Mouse (Mus musculus) gastrocnemius, postnatal 25 days (tissue): ENCODE results near the gene Olfr920. TPM values are rescaled to one million over a fixed set of nuclear protein-coding genes. Genes with fewer than 3 reads are reported as not detected.

Experiments used
- DNase-seq: peaks from one replicate; pipeline ENCODE4 v3.0.0; 2022
- long read RNA-seq, 2 experiments: library from polyadenylated mRNA; stranded (forward); transcript quantifications; one replicate each; pipeline ENCODE4 v2.0.0; 2021
- total RNA-seq, 2 experiments: library from RNA; stranded (reverse); gene quantifications; 1 replicate in 1 of 2; 2 replicates in 1 of 2; pipeline ENCODE4 v1.2.3; 2021

Olfr920 gene
- under 1 TPM in 1 of 2 experiments, not detected in 1; 0.05 TPM for total RNA-seq
- long read RNA-seq, experiment 1, result 0 reads
- long read RNA-seq, experiment 2, result 0 reads

DNA sequence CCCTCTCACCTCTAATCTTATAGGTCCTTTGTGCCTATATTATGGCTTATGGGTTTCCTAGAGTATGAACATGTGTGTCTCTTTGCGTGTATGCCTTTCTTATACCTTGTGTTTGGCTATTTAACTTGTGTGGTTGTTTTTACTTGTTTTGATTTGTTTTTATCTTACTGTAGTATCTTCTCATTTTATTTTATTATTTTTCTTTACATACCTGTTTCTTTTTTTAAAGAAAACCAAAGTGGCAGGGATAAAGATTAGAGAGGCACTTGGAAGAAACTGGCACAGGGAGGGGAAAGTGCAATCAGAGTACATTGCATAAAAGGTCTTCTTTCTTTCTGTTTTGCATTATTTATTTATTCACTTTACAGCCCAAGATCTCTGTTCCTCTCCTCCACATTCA, at the start of gene Olfr920:
TSS of gene Olfr920 (plus strand) at position 301 of the 400 bp plus-strand sequence.
- DNase-seq, result no peak

DNA sequence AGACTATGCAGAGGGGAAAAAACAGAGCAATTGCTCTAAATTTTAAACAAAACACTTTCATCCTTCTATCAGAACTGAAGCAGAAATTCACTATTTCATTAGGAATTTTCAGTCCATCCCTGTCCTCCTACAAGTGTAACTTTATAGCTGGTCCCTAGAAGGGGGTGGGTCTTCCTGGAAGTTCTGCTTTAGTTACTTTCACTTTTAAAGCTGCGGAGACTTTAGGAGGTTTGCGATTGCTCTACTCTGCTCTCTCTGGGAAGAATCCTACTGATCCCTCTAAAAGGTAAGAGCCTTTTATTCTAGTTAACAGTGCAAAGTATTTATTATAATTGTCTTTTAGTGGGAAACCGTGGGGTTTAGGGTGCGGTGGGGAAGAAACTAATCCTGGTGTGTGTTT, 34.0 kb upstream of the Olfr920 start, which contains the start of gene Vwa5a:
TSS of gene Vwa5a (plus strand) at position 167 of the 400 bp plus-strand sequence.
- no peak for DNase-seq

DNA sequence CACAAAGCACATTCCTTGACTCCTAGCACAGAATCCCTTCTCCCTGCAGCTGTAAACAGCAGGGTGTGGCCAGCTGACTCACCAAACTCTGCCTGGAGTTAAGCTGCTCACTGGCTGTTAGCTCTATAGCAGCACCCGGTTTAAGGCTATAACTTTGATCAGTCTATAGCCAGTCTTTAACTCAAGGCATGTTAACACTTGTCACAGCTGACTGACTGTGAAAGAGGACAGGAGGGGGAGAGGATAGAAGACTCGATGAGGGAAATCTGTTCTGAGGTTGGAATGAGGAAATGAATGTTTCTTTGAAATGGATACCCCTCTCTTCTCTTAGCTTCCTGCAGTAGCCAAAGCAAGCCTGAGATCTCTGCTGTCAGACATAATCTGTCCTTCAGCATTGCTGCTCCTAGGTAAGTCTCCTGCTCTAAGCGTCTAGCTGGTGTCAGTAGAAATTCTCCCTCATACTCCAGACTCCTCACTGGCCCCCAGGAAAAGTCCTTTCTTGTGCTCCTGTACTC, 33.1 kb upstream of the Olfr920 start:
- no peak for DNase-seq

DNA sequence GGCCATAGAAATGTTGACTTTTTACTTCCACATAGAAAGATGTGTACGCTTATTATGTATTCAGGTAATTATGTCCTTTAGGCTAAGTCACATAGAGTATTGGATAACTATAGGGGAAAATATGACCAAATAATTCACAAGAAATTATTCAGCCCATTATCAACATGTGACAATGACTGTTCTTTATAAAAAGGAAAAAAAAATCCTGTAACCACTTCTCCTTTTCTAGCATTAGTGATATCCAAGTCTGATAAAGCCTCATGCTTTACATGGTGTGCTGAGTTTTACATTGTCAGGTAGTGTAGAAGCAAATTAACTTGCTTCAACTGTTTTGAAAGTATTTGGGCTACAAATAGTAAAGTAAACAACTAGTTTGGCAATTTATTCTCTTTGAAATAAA, 28.1 kb upstream of the Olfr920 start:
- no peak for DNase-seq

DNA sequence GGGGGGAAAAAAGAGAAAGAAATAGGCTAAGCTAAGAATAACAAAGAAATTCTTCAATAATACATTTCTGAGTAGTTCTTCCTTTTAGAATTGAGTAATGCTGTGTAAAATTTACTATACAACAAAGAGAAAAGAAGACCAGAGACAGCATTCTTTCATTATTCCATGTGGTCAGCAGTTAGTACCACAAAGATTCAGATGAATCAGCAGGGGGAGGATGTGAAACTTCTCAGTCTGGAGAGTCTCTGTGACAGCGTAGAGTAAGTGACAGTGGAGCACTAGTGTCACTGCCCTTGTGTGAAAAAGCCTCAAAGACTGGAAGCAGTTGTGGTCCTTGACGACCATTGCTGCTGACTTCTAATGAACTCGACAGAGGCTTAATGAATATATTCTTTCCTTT, 23.9 kb upstream of the Olfr920 start:
- DNase-seq, result no peak

DNA sequence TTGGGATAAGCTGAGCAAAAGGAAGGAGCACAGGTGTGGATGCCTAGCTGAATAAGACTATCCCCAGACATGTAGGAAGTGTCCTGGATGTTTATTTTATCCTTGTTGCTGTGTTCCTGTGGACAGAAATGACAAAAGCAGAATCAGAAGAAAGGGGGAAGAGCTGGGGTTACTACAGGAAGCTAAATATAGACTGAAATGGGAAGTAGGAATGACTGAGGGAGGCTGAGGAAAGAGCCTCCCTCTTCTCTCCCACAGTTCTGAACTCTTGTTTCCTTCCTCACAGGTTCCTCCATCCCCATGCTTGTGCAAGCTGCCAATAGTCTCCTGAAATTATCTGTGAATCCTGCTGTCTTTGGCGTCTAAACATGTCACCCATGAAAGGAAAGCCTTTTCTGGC, 10.7 kb upstream of the Olfr920 start:
- DNase-seq, result no peak

DNA sequence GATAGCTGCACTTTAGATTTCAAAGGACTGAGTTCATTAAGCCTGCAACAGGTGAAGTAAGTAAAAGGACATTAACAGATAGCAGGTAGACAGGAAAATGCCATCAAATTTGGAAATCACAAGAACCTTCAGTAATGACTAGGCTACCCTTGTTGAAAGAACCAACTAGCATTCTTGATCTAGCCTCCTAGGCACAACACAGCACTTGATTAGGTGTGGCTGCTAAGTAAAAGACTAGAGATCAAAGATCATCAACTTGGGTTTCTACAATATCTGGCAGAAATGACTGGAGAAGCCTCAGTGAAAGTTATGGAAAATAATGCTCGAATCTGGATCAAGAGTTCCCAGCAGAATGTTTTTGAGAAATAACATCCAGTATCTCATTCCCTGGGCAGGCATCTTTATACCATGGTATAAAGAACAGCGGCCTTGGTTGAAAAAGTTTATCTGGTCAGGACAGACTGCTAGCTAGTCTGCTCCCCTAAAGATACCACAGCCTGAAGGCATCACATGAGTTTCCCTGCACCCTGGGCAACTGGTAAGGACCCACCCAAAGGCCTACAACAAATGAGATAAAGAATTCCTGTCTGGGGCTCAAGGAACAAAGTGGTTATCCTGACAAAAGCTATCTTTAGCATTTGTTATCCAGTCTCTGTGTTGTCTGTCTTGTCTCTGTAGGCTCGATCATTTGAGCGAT, 7.3 kb upstream of the Olfr920 start:
- DNase-seq, result no peak

DNA sequence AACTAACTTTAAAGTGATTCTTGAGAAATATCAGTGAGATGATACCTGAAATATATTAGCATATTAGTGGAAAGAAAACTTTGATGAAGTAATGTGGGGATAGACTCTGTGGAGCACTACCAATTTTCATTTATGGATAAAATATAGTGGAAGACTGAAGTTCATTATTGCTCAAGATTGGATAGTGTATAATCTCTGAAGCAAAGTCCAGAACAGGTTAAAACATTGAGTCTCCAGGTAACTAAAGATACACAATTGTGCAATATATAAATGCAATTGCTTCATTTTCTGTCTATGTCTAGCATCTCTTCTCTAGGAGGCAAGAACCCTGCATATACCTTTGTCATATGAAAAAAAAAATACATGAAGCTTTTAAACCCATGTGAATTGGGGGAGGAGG, 20.7 kb downstream of the Olfr920 start, which contains the start of gene Olfr921:
TSS of gene Olfr921 (plus strand) at position 301 of the 400 bp plus-strand sequence.
- DNase-seq, result no peak

DNA sequence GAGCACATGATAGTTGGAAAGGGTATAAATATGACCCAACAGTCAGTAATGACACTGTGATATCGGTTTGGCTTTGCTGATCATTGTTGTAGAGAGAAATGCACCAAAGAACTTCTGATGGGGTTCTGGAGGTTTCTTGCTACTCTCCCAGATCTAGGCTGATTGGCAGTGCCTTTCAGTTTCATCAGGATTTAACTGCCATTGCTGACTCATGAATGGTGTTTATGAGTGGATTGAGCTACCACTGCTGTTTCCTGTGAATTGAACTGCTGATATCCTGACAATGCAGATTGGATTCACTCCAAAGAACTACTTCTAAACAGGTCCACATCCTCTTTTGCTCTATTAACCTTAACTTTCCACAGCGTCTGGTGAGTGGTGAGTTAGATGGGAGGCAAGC, 40.6 kb downstream of the Olfr920 start:
- no peak for DNase-seq

DNA sequence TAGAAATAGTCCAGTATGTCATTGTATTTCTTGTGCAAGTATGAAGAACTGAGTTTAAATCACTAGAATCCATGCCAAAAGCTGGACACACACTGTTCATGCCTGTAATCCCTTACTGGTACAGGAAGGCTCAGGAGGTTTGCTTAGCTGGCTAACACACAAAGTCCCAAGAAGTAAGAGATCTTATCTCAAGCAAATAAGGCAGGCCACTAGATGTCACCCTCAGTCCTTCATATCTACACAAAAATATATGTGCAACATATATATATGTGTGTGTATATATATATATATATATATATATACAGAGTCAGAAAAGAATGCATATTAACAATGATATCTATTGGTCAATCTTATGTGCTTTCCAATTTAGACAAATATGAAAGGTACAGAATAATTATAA, 53.6 kb downstream of the Olfr920 start:
- DNase-seq, result no peak

Other genes with a start within 250 kb of the Olfr920 start
- gene Olfr911-ps1, start 230.7 kb upstream of the Olfr920 start, total RNA-seq, result not detected
- gene Olfr910, start 214.4 kb upstream of the Olfr920 start, total RNA-seq, result not detected
- gene Olfr912, start 172.1 kb upstream of the Olfr920 start, total RNA-seq, result not detected
- not detected for gene Olfr913, start 159.5 kb upstream of the Olfr920 start, total RNA-seq
- not detected for gene Olfr914, start 147.2 kb upstream of the Olfr920 start, total RNA-seq
- gene Olfr916, start 92.4 kb upstream of the Olfr920 start, total RNA-seq, result not detected
- gene Olfr917, start 86.5 kb upstream of the Olfr920 start, total RNA-seq, result not detected
- not detected for gene Olfr918, start 77.7 kb upstream of the Olfr920 start, total RNA-seq
- gene Olfr919, start 48.6 kb upstream of the Olfr920 start, total RNA-seq, result not detected
- gene Vwa5a, start 34.0 kb upstream of the Olfr920 start, total RNA-seq, result 10 to 100 TPM; 11.2 to 13.2 TPM
- gene Olfr921, start 20.8 kb downstream of the Olfr920 start, total RNA-seq, result not detected
- gene Olfr922, start 62.3 kb downstream of the Olfr920 start, total RNA-seq, result not detected
- not detected for gene Olfr923, start 74.2 kb downstream of the Olfr920 start, total RNA-seq
- not detected for gene Olfr924, start 92.2 kb downstream of the Olfr920 start, total RNA-seq
- gene Olfr26, start 102.8 kb downstream of the Olfr920 start, total RNA-seq, result not detected
- not detected for gene Olfr926, start 124.8 kb downstream of the Olfr920 start, total RNA-seq
- gene Olfr930, start 177.5 kb downstream of the Olfr920 start, total RNA-seq, result not detected
- gene Olfr933, start 220.0 kb downstream of the Olfr920 start, total RNA-seq, result not detected
- gene Olfr934, start 236.0 kb downstream of the Olfr920 start, total RNA-seq, result not detected
- gene Olfr935, start 247.4 kb downstream of the Olfr920 start, total RNA-seq, result not detected